In the genomic region with DNA sequence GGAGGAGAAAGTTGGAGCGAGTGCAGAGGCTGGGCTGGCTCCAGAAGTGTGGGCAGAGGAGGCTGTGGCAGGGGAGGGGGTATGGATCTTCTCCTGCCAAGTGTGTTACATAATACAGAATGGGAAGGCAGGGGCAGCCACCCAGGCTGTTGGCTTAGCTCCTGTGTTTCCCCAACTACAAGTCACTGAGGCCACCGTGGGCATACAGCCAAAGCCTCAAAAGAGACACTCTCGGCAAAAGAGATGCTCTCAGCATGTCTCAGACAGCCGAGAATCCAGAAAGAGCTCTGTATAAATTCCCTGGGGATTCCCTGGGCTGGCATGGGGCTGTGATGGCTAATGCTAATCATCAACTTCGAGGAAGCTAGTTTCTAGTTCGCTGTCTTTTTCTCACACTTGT, we compare ENCODE assay signal across 8 mouse cellular contexts.
DNase-seq lines count a peak whose midpoint lies in the region; ATAC-seq lines count a peak whose summit lies in the region.

No protein-coding gene starts in this region.

- peak; percentile 84 for ATAC-seq in neural tube, embryonic 13.5 days (ENCODE audit: low read depth)

- no peaks in the 10 kb centered on the region for H3K9me3 ChIP-seq in neural tube, embryonic 13.5 days

- H3K27ac ChIP-seq in neural tube, embryonic 13.5 days (replicated peaks) = no peak overlapping the region

- no peaks in the 10 kb centered on the region for H3K27me3 ChIP-seq in neural tube, embryonic 13.5 days

- no peak overlapping the region for H3K4me3 ChIP-seq in neural tube, embryonic 13.5 days

- no peak overlapping the region for H3K9ac ChIP-seq in neural tube, embryonic 13.5 days

- no peaks in the 10 kb centered on the region for H3K36me3 ChIP-seq in neural tube, embryonic 13.5 days

- no peak for DNase-seq in neural tube, embryonic 10.5 days (ENCODE audit: extremely low spot score, low spot score)
- DNase-seq in cerebellum, postnatal 10 days = peak; percentile 66 to 85
- peak; percentile 48 to 66 for DNase-seq in layer of hippocampus, postnatal 10 days (ENCODE audit: low spot score in 2 of 2)
- DNase-seq in right cerebral cortex, postnatal 36 days (ENCODE audit: low spot score in 2 of 2) = peak; percentile 29 to 55
- no peak for DNase-seq in retina, postnatal 1 day
- DNase-seq in urinary bladder, postnatal 25 days (ENCODE audit: low spot score) = no peak
- no peak for DNase-seq in retina, embryonic 14.5 days (ENCODE audit: low spot score)

- no peaks in the 10 kb centered on the region for H3K4me1 ChIP-seq in neural tube, embryonic 13.5 days (replicated peaks)

- no peak overlapping the region for H3K4me2 ChIP-seq in neural tube, embryonic 13.5 days

- WGBS in neural tube, embryonic 13.5 days = 49% methylated on average over 6 of the region's 6 CpGs

Comparison
In these comparisons a context has a peak if more than half of its experiments do, and no peak if none do; other contexts are left out.
1. DNase-seq: peak in cerebellum, postnatal 10 days (2 of 2), layer of hippocampus, postnatal 10 days (2 of 2) and right cerebral cortex, postnatal 36 days (2 of 2); none in neural tube, embryonic 10.5 days (single experiment), retina, postnatal 1 day (single experiment), urinary bladder, postnatal 25 days (single experiment) and retina, embryonic 14.5 days (single experiment).